Mouse (Mus musculus) bone marrow, adult 2 months (tissue): ENCODE measurements at regions not wholly inside any gene's neighbourhood (a gene's known extent, or its start where the extent isn't known, plus 50 kb on each side); places are given as distances from the start of the nearest gene placed in this dataset.

ENCODE experiments used
- CTCF ChIP-seq: fragments of 200-500 bp; IDR thresholded peaks from 2 replicates; pipeline ENCODE4 v1.5.1; 2011; ENCODE audit warnings: low read length, control low read depth; ENCODE audit not compliant: control insufficient read depth, insufficient read depth
- POLR2A ChIP-seq: fragments of 200-500 bp; IDR thresholded peaks from 2 replicates; pipeline ENCODE4 v1.6.1; 2011; ENCODE audit warnings: low read depth, mild to moderate bottlenecking, control low read depth, low read length, borderline replicate concordance; ENCODE audit not compliant: control insufficient read depth

DNA sequence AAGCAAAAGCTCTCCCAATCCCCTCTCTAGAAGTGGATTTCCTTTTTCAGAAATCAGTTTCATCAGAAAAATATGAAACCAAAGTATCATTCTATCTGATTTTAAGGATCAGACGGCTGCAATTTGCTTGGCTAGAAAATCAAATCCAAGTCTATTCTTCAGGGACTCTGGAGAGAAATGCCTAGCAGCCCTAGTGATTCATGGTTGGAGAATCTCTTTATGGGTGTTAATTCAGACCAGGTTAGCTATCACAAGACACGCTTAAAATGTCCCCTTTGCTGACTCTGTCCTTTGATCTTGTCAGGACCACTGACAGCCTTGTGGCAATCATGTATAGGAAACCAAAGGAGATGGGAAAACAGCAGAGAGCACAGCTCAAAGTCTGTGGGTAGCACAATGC is 475.7 kb upstream of the Zfp462 start:
- TF ChIP-seq CTCF (no peak), POLR2A (no peak)
